Mouse (Mus musculus) megakaryocyte, embryonic 14.5 days (primary cell): ENCODE results near the gene Ctnnbl1. TPM values are rescaled to one million over a fixed set of nuclear protein-coding genes. Genes with fewer than 3 reads are reported as not detected.

Experiments
- H3K27me3 ChIP-seq: replicated peaks from 2 replicates; pipeline ENCODE3; 2012; ENCODE audit warnings: inconsistent platforms
- H3K36me3 ChIP-seq: replicated peaks from 2 replicates; pipeline ENCODE3; 2012; ENCODE audit warnings: low read length, inconsistent platforms, mixed read lengths
- H3K4me1 ChIP-seq: 2 replicates; pipeline ENCODE4 v1.6.1; 2012; ENCODE audit warnings: inconsistent platforms
- H3K4me3 ChIP-seq: replicated peaks from 2 replicates; pipeline ENCODE3; 2012; ENCODE audit warnings: moderate library complexity, mild to moderate bottlenecking, inconsistent platforms
- H3K9me3 ChIP-seq: 2 replicates; pipeline ENCODE4 v1.6.1; 2012; ENCODE audit warnings: inconsistent platforms
- FLI1 ChIP-seq: IDR thresholded peaks from 2 replicates; pipeline ENCODE4 v1.6.1; 2012; ENCODE audit warnings: low read length, inconsistent platforms, mixed read lengths
- GATA1 ChIP-seq: IDR thresholded peaks from 3 replicates; pipeline ENCODE4 v1.6.1; 2012; ENCODE audit warnings: mixed read lengths, low read length, inconsistent platforms, borderline replicate concordance
- polyA plus RNA-seq: library from polyadenylated mRNA; stranded (reverse); fragments of >175 nt; gene quantifications from 2 replicates; pipeline ENCODE4 v1.2.3, GENCODE M21; 2012; ENCODE audit warnings: low replicate concordance; ENCODE audit not compliant: insufficient read depth

Ctnnbl1 gene
- polyA plus RNA-seq, 1 experiment, result 11.9 TPM

GRCm38 (mm10) chr2:157707191-157707923 lies 29.8 kb upstream of the Ctnnbl1 start:
- H3K4me1 ChIP-seq, result no peaks in the 10 kb centered on the region; the same call in 1 of the 2 replicates
- H3K27me3 ChIP-seq, result peaks cover 48% of the 10 kb centered on the region
- no peaks in the 10 kb centered on the region for H3K9me3 ChIP-seq
- H3K4me3 ChIP-seq, result no peak overlapping the region
- H3K36me3 ChIP-seq, result no peaks in the 10 kb centered on the region
- TF ChIP-seq FLI1, result no peak
- no peak for TF ChIP-seq GATA1

GRCm38 (mm10) chr2:157712677-157713076 lies 24.5 kb upstream of the Ctnnbl1 start:
- Histone ChIP-seq H3K4me1 (no peaks in the 10 kb centered on the region; the same call in 1 of the 2 replicates), H3K27me3 (peaks cover 56% of the 10 kb centered on the region), H3K4me3 (no peak overlapping the region), H3K9me3 (no peaks in the 10 kb centered on the region), H3K36me3 (no peaks in the 10 kb centered on the region)
- TF ChIP-seq GATA1 (no peak), FLI1 (no peak)

GRCm38 (mm10) chr2:157715586-157716191 lies 21.5 kb upstream of the Ctnnbl1 start:
- Histone ChIP-seq H3K4me3 (no peak overlapping the region), H3K27me3 (peaks cover 46% of the 10 kb centered on the region), H3K36me3 (no peaks in the 10 kb centered on the region), H3K9me3 (peaks cover 4% of the 10 kb centered on the region), H3K4me1 (no peaks in the 10 kb centered on the region; the same call in 1 of the 2 replicates)
- TF ChIP-seq GATA1 (no peak), FLI1 (no peak)

- TF ChIP-seq FLI1, result no peak
- Histone ChIP-seq H3K36me3 (no peaks in the 10 kb centered on the region), H3K4me1 (no peaks in the 10 kb centered on the region), H3K27me3 (peaks cover 45% of the 10 kb centered on the region), H3K4me3 (no peak overlapping the region), H3K9me3 (peaks cover 25% of the 10 kb centered on the region)
Observed at GRCm38 (mm10) chr2:157718441-157718840, 18.8 kb upstream of the Ctnnbl1 start.

- Histone ChIP-seq H3K4me1 (no peaks in the 10 kb centered on the region), H3K27me3 (peaks cover 36% of the 10 kb centered on the region), H3K9me3 (peaks cover 28% of the 10 kb centered on the region), H3K4me3 (no peak overlapping the region), H3K36me3 (no peaks in the 10 kb centered on the region)
- no peak for TF ChIP-seq GATA1
- no peak for TF ChIP-seq FLI1
Observed at GRCm38 (mm10) chr2:157723883-157724573, 13.2 kb upstream of the Ctnnbl1 start.

GRCm38 (mm10) chr2:157724574-157724914 lies 12.7 kb upstream of the Ctnnbl1 start:
- no peak for TF ChIP-seq FLI1
- Histone ChIP-seq H3K27me3 (peaks cover 37% of the 10 kb centered on the region), H3K4me1 (no peaks in the 10 kb centered on the region), H3K4me3 (no peak overlapping the region), H3K9me3 (peaks cover 28% of the 10 kb centered on the region), H3K36me3 (no peaks in the 10 kb centered on the region)

- H3K9me3 ChIP-seq, result no peaks in the 10 kb centered on the region
- no peak for TF ChIP-seq GATA1
- TF ChIP-seq FLI1, result no peak
- peaks cover 37% of the 10 kb centered on the region for H3K36me3 ChIP-seq
- no peak overlapping the region for H3K4me3 ChIP-seq
- H3K27me3 ChIP-seq, result no peaks in the 10 kb centered on the region
- peaks cover 59% of the 10 kb centered on the region for H3K4me1 ChIP-seq
Observed at GRCm38 (mm10) chr2:157744619-157745018, 7.4 kb downstream of the Ctnnbl1 start.

- no peak for TF ChIP-seq FLI1
- no peak for TF ChIP-seq GATA1
- Histone ChIP-seq H3K9me3 (no peaks in the 10 kb centered on the region), H3K4me3 (no peak overlapping the region), H3K4me1 (peaks cover 58% of the 10 kb centered on the region), H3K36me3 (peaks cover 45% of the 10 kb centered on the region), H3K27me3 (no peaks in the 10 kb centered on the region)
Observed at GRCm38 (mm10) chr2:157745735-157746134, 8.5 kb downstream of the Ctnnbl1 start.

GRCm38 (mm10) chr2:157746558-157746957 lies 9.4 kb downstream of the Ctnnbl1 start:
- Histone ChIP-seq H3K4me1 (peaks cover 56% of the 10 kb centered on the region), H3K9me3 (no peaks in the 10 kb centered on the region), H3K4me3 (no peak overlapping the region), H3K27me3 (no peaks in the 10 kb centered on the region), H3K36me3 (peaks cover 42% of the 10 kb centered on the region)
- TF ChIP-seq GATA1 (no peak), FLI1 (no peak)

GRCm38 (mm10) chr2:157747989-157748388 lies 10.8 kb downstream of the Ctnnbl1 start:
- H3K36me3 ChIP-seq, result peaks cover 49% of the 10 kb centered on the region
- no peak for TF ChIP-seq GATA1

More at GRCm38 (mm10) chr2:157747989-157748388, 10.8 kb downstream of the Ctnnbl1 start:
- Histone ChIP-seq H3K4me3 (no peak overlapping the region), H3K27me3 (no peaks in the 10 kb centered on the region), H3K9me3 (no peaks in the 10 kb centered on the region), H3K4me1 (peaks cover 62% of the 10 kb centered on the region)
